Mouse (Mus musculus): ENCODE data around the gene Epha6. TPM values are rescaled to one million over a fixed set of nuclear protein-coding genes. Genes with fewer than 3 reads are reported as not detected.

Gene Epha6
- polyA plus RNA-seq, 1 experiment from 2014 or later, result 0.30 TPM

GRCm38 (mm10) chr16:60468200-60468785, 137.0 kb downstream of the Epha6 start:
- WGBS, result 78% methylated on average over 7 of the region's 7 CpGs
- Histone ChIP-seq H3K27me3 (ENCODE audit: poor library complexity, severe bottlenecking) (no peaks in the 10 kb centered on the region), H3K4me1 (no peaks in the 10 kb centered on the region), H3K36me3 (replicated peaks) (no peaks in the 10 kb centered on the region), H3K9me3 (no peaks in the 10 kb centered on the region), H3K4me3 (no peak overlapping the region), H3K27ac (no peak overlapping the region)
- no peak for DNase-seq (ENCODE audit: extremely low spot score, low spot score)

- Histone ChIP-seq H3K4me1 (no peaks in the 10 kb centered on the region), H3K4me3 (no peak overlapping the region), H3K36me3 (replicated peaks) (no peaks in the 10 kb centered on the region), H3K27me3 (ENCODE audit: poor library complexity, severe bottlenecking) (no peaks in the 10 kb centered on the region), H3K9me3 (no peaks in the 10 kb centered on the region), H3K27ac (no peak overlapping the region)
- 81% methylated on average over 1 of the region's 1 CpGs for WGBS
- peak; percentile 16 for DNase-seq (ENCODE audit: extremely low spot score, low spot score)
These were observed 170.0 kb downstream of the Epha6 start for GRCm38 (mm10) chr16:60435283-60435682.

- no peak overlapping the region for H3K27ac ChIP-seq
- no peaks in the 10 kb centered on the region for H3K36me3 ChIP-seq (replicated peaks)
- H3K27me3 ChIP-seq (ENCODE audit: poor library complexity, severe bottlenecking), result no peaks in the 10 kb centered on the region
- DNase-seq (ENCODE audit: extremely low spot score, low spot score), result no peak
- H3K4me1 ChIP-seq, result no peaks in the 10 kb centered on the region
- 81% methylated on average over 1 of the region's 1 CpGs for WGBS
- no peaks in the 10 kb centered on the region for H3K9me3 ChIP-seq
- H3K4me3 ChIP-seq, result no peak overlapping the region
These were observed 171.1 kb downstream of the Epha6 start for GRCm38 (mm10) chr16:60434241-60434640.

DNA sequence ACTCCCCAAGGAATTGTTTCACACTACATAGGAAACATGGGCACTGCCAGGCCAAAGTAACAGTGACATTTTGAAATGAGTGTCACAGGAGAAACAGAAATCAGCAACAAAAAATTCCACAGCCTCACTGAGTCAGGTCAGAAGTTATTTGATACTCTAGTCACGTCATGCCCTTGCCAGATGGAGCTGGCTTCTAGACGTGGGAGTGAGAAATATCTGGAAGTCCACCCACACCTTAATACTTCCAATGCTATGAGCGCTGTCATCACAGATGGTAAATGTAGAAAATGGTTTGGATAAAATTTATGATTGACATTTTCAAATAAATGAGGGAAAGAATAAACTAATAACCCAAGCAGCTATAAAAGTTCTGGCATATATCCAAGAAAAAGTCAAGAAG, 210.0 kb downstream of the Epha6 start:
- Histone ChIP-seq H3K27me3 (ENCODE audit: poor library complexity, severe bottlenecking) (no peaks in the 10 kb centered on the region), H3K9me3 (no peaks in the 10 kb centered on the region), H3K4me1 (no peaks in the 10 kb centered on the region), H3K27ac (no peak overlapping the region), H3K36me3 (replicated peaks) (no peaks in the 10 kb centered on the region), H3K4me3 (no peak overlapping the region)
- no peak for DNase-seq (ENCODE audit: extremely low spot score, low spot score)
- 83% methylated on average over 3 of the region's 3 CpGs for WGBS

DNA sequence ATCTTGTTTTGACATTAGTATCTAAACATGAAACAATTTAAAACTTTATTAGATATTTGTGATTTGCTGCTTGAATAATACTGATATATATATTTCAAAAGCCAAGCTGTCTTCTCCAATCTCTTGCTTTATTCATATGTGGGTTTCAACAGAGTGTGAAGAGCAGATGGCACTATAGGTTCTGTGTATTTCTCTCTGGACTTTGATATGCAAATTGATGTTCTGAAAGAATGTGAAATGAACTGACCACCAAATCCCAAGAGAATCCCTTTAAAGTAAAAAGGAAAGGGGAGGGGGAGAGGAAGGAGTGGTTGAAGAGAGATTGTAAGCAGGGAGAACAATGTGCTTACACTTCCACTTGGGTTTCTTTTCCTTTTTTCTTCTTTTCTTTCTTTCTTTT, 212.4 kb downstream of the Epha6 start:
- no peak overlapping the region for H3K27ac ChIP-seq
- H3K4me3 ChIP-seq, result no peak overlapping the region
- no peaks in the 10 kb centered on the region for H3K27me3 ChIP-seq (ENCODE audit: poor library complexity, severe bottlenecking)

GRCm38 (mm10) chr16:60375147-60375546, 230.2 kb downstream of the Epha6 start:
- Histone ChIP-seq H3K27ac (no peak overlapping the region), H3K4me3 (no peak overlapping the region), H3K4me1 (no peaks in the 10 kb centered on the region), H3K27me3 (ENCODE audit: poor library complexity, severe bottlenecking) (no peaks in the 10 kb centered on the region), H3K36me3 (replicated peaks) (no peaks in the 10 kb centered on the region), H3K9me3 (no peaks in the 10 kb centered on the region)
- no peak for DNase-seq (ENCODE audit: extremely low spot score, low spot score)

More for the DNA sequence above, 212.4 kb downstream of the Epha6 start:
- H3K4me1 ChIP-seq, result no peaks in the 10 kb centered on the region
- no peak for DNase-seq (ENCODE audit: extremely low spot score, low spot score)
- no peaks in the 10 kb centered on the region for H3K9me3 ChIP-seq
- no peaks in the 10 kb centered on the region for H3K36me3 ChIP-seq (replicated peaks)

- H3K9me3 ChIP-seq, result no peaks in the 10 kb centered on the region
- H3K27ac ChIP-seq, result no peak overlapping the region
- no peaks in the 10 kb centered on the region for H3K4me1 ChIP-seq
- no peaks in the 10 kb centered on the region for H3K27me3 ChIP-seq (ENCODE audit: poor library complexity, severe bottlenecking)
- no peak for DNase-seq (ENCODE audit: extremely low spot score, low spot score)
- no peak overlapping the region for H3K4me3 ChIP-seq
- 96% methylated on average over 1 of the region's 1 CpGs for WGBS
- H3K36me3 ChIP-seq (replicated peaks), result no peaks in the 10 kb centered on the region
These were observed 321.4 kb downstream of the Epha6 start for GRCm38 (mm10) chr16:60283963-60284362.

GRCm38 (mm10) chr16:60274109-60274508, 331.2 kb downstream of the Epha6 start:
- Histone ChIP-seq H3K27ac (no peak overlapping the region), H3K9me3 (no peaks in the 10 kb centered on the region), H3K4me1 (no peaks in the 10 kb centered on the region), H3K36me3 (replicated peaks) (no peaks in the 10 kb centered on the region), H3K4me3 (no peak overlapping the region), H3K27me3 (ENCODE audit: poor library complexity, severe bottlenecking) (no peaks in the 10 kb centered on the region)
- DNase-seq (ENCODE audit: extremely low spot score, low spot score), result no peak
- WGBS, result 93% methylated on average over 2 of the region's 2 CpGs

GRCm38 (mm10) chr16:60266367-60267351, 338.7 kb downstream of the Epha6 start:
- WGBS, result 76% methylated on average over 9 of the region's 9 CpGs
- H3K4me3 ChIP-seq, result no peak overlapping the region
- no peaks in the 10 kb centered on the region for H3K9me3 ChIP-seq
- H3K27me3 ChIP-seq (ENCODE audit: poor library complexity, severe bottlenecking), result no peaks in the 10 kb centered on the region
- no peak for DNase-seq (ENCODE audit: extremely low spot score, low spot score)
- peaks cover 5% of the 10 kb centered on the region for H3K4me1 ChIP-seq
- no peaks in the 10 kb centered on the region for H3K36me3 ChIP-seq (replicated peaks)
- H3K27ac ChIP-seq, result no peak overlapping the region

DNA sequence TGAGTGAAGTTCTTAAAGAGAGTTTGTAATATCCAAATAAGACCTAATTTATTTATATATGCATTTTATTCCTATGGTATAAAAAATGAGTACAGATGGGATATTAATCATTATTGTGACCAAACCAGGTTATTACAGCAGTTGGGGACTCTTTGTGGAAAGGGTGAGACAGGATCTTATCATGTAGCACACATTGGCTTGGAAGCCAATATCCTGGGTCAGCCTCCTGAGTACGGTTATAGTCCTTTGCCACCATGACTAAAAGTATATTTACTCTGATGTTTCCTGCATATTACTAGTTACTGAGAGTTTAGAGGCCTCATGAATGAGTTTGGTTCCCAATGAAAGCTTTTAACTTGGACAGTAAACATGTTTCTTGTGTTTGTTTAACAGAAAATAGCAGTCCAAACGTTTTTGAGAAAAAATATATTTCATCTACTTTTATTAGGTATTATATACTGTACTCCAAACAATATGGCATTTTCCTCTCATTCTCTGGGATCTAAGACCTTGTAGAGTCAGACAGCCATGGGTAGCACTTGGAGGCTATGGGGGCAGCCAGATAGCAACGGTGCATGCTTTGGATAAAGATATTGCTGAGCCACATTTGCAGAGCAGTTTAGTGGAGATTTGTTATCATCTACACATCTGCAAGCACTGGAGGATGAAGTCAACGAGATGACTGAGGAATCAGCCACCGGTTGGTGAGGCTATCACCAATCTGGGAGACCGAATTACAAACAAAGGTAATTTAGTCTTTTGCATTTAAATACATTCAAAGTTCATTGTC, 340.4 kb downstream of the Epha6 start:
- H3K36me3 ChIP-seq (replicated peaks), result no peaks in the 10 kb centered on the region
- 80% methylated on average over 6 of the region's 6 CpGs for WGBS
- H3K9me3 ChIP-seq, result no peaks in the 10 kb centered on the region
- H3K4me1 ChIP-seq, result peaks cover 5% of the 10 kb centered on the region
- no peak for DNase-seq (ENCODE audit: extremely low spot score, low spot score)
- no peak overlapping the region for H3K27ac ChIP-seq
- no peaks in the 10 kb centered on the region for H3K27me3 ChIP-seq (ENCODE audit: poor library complexity, severe bottlenecking)
- no peak overlapping the region for H3K4me3 ChIP-seq

DNA sequence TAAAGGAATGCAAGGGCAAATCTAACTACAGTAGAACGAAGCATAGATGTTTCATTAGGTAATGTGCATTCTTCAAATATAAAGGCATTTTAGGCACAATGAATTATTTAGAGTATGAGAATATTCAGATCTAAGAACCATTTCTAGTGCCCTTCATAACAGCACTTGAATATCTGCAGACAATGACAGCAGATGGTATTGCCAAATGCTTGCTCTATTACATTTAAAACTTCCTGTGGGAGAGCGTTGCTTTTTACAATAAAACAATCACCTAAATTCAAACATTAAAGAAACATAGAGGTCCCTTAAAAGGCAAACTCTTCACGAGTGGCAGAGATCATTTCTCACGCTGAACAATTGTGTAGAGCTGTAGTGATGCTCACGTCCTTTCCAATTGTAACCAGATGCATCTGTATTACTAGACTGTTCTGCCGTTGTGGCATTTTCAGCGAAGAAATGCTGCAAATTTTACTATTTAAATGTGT, 347.1 kb downstream of the Epha6 start:
- H3K27ac ChIP-seq, result no peak overlapping the region
- no peak for DNase-seq (ENCODE audit: extremely low spot score, low spot score)
- WGBS, result 91% methylated on average over 7 of the region's 7 CpGs
- no peaks in the 10 kb centered on the region for H3K9me3 ChIP-seq
- no peak overlapping the region for H3K4me3 ChIP-seq
- no peaks in the 10 kb centered on the region for H3K27me3 ChIP-seq (ENCODE audit: poor library complexity, severe bottlenecking)
- H3K4me1 ChIP-seq, result no peaks in the 10 kb centered on the region
- no peaks in the 10 kb centered on the region for H3K36me3 ChIP-seq (replicated peaks)

DNA sequence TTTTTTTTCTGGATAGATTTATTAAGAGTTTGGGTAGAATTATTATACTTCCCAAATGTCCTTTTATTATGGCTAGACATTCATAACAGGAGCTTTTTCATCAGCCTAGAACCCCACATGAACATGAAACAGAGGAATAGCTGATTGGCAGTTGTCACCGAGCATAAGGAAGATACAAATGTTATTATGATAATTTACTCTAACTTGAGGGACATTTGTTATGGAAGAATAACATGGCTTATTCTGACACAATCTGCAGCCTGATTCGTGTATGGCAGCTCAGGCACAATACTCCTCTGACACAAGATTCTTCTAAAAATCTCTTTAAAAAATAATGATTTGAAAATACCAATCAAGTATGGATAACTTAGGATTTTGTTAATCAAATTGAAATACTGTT, 347.7 kb downstream of the Epha6 start:
- Histone ChIP-seq H3K27ac (no peak overlapping the region), H3K9me3 (no peaks in the 10 kb centered on the region), H3K4me3 (no peak overlapping the region), H3K36me3 (replicated peaks) (no peaks in the 10 kb centered on the region), H3K27me3 (ENCODE audit: poor library complexity, severe bottlenecking) (no peaks in the 10 kb centered on the region), H3K4me1 (no peaks in the 10 kb centered on the region)
- DNase-seq (ENCODE audit: extremely low spot score, low spot score), result no peak
- WGBS, result 89% methylated on average over 2 of the region's 2 CpGs

All from forebrain, embryonic 10.5 days (tissue).